Mouse (Mus musculus) liver, embryonic 13.5 days (tissue): ENCODE data around the gene Nek7. TPM values are rescaled to one million over a fixed set of nuclear protein-coding genes. Genes with fewer than 3 reads are reported as not detected.

Source experiments
- ATAC-seq: fragments of 200-750 bp; cut with Nextera tagmentation; 2 replicates; pipeline ENCODE4 v1.8.0; 2017; ENCODE audit warnings: low read depth, mild to moderate bottlenecking, moderate number of reproducible peaks, moderate library complexity
- DNase-seq: peaks from one replicate; pipeline ENCODE4 v3.0.0; 2022
- H3K27ac ChIP-seq: fragments of 300-500 bp; sonication (generic); 2 replicates; pipeline ENCODE4 v1.5.1; 2015; ENCODE audit warnings: moderate library complexity, mild to moderate bottlenecking, inconsistent platforms
- H3K27me3 ChIP-seq: fragments of 300-500 bp; sonication (generic); 2 replicates; pipeline ENCODE4 v1.6.1; 2015; ENCODE audit warnings: mild to moderate bottlenecking, inconsistent platforms
- H3K36me3 ChIP-seq: fragments of 300-500 bp; sonication (generic); 2 replicates; pipeline ENCODE4 v1.6.1; 2015; ENCODE audit warnings: mild to moderate bottlenecking, inconsistent platforms
- H3K4me1 ChIP-seq: fragments of 300-500 bp; sonication (generic); replicated peaks from 2 replicates; pipeline ENCODE4 v1.6.1; 2015; ENCODE audit warnings: inconsistent platforms
- H3K4me2 ChIP-seq: fragments of 300-500 bp; sonication (generic); 2 replicates; pipeline ENCODE4 v1.6.1; 2015; ENCODE audit warnings: inconsistent platforms, mild to moderate bottlenecking, moderate library complexity
- H3K4me3 ChIP-seq: fragments of 300-500 bp; sonication (generic); replicated peaks from 2 replicates; pipeline ENCODE4 v1.5.1; 2015; ENCODE audit warnings: mild to moderate bottlenecking, inconsistent platforms
- H3K9ac ChIP-seq: fragments of 300-500 bp; sonication (generic); 2 replicates; pipeline ENCODE4 v1.6.1; 2015; ENCODE audit warnings: mild to moderate bottlenecking, inconsistent platforms
- H3K9me3 ChIP-seq: fragments of 300-500 bp; sonication (generic); replicated peaks from 2 replicates; pipeline ENCODE4 v1.6.1; 2016; ENCODE audit warnings: inconsistent platforms
- WGBS: fragments of 180-500 bp; shearing (Covaris S2); methylation state at CpG from one replicate; pipeline ENCODE4 v1.1.7; 2015; ENCODE audit not compliant: insufficient replicate concordance; 5-methylcytosine and 5-hydroxymethylcytosine counted together
- polyA plus RNA-seq: library from polyadenylated mRNA; unstranded; fragments of >200 nt; fragmentation: Nextera tagmentation; extraction: Ambion mirVana; gene quantifications from 2 replicates; pipeline ENCODE4 v1.2.1, GENCODE M21; 2015

The Nek7 gene
- polyA plus RNA-seq, 1 experiment from 2014 or later = 16.5 TPM

- Histone ChIP-seq H3K36me3 (no peaks in the 10 kb centered on the region), H3K4me3 (no peak overlapping the region), H3K4me2 (no peak overlapping the region), H3K4me1 (peaks cover 12% of the 10 kb centered on the region), H3K9me3 (no peaks in the 10 kb centered on the region), H3K27me3 (no peaks in the 10 kb centered on the region), H3K9ac (no peak overlapping the region), H3K27ac (no peak overlapping the region)
- DNase-seq = no peak
- no peak for ATAC-seq
- 53% methylated on average over 1 of the region's 1 CpGs for WGBS
Measured at GRCm38 (mm10) chr1:138623870-138624269, 3.9 kb upstream of the Nek7 start.

- Histone ChIP-seq H3K4me1 (peaks cover 19% of the 10 kb centered on the region), H3K4me3 (no peak overlapping the region), H3K9me3 (no peaks in the 10 kb centered on the region), H3K36me3 (no peaks in the 10 kb centered on the region), H3K27me3 (no peaks in the 10 kb centered on the region), H3K9ac (no peak overlapping the region), H3K27ac (no peak overlapping the region), H3K4me2 (no peak overlapping the region)
- WGBS = 77% methylated on average over 5 of the region's 5 CpGs
- ATAC-seq (no peak), DNase-seq (no peak)
Measured at GRCm38 (mm10) chr1:138622831-138623230, 2.9 kb upstream of the Nek7 start.

- H3K27ac ChIP-seq = no peak overlapping the region
Measured at GRCm38 (mm10) chr1:138622431-138622830, 2.5 kb upstream of the Nek7 start.

DNA sequence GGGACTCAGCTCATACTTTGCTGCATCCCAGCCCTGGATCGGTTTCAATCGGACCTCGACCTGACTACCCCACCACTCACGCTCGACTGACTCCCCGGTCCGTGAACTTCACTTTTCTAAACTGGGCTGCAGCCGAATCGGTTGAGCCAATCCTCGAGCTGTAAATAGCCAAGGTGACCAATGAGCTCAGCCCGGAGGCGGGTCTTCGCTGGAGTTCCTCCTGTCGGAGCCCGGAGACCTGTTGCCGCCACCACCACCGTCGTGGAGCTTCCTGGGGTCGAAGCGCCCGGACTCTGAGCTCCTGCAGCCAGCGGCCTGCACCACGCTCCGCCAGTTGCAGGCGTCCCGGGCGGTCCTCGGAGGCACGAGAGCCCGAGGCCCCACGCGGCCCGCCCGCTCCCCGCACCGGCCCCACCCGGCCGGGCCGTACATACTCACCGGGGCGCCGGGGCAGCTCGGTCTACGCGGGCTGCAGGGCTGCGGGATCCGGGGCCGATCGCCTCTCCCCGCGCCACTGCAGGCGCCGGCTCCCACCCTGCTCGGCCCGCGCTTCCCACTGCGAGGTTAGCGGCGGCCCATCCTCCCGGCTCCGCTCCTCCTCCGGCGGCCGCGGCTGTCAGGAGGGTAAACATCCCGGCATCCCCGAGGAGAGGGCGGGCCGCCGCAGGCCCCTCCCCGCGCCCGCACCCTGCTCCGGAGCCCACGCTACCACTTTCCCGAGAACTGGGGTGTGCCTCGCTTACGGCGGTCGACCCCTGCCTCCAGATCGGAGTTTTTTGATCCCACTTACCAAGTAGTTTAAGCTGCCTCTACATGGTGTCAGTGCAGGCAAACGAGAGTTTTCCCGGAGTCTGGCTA, 598 bp downstream of the Nek7 start:
- Histone ChIP-seq H3K27ac (peak overlapping the region; percentile 95), H3K4me2 (peak overlapping the region; percentile 96), H3K27me3 (no peaks in the 10 kb centered on the region), H3K36me3 (no peaks in the 10 kb centered on the region), H3K9ac (peak overlapping the region; percentile 95), H3K4me1 (peaks cover 34% of the 10 kb centered on the region), H3K4me3 (peak overlapping the region; percentile 92), H3K9me3 (no peaks in the 10 kb centered on the region)
- DNase-seq (peak; percentile 92), ATAC-seq (peak; percentile 88)
- WGBS = under 1% methylated on average over 81 of the region's 83 CpGs

More at GRCm38 (mm10) chr1:138622431-138622830, 2.5 kb upstream of the Nek7 start:
- Histone ChIP-seq H3K27me3 (no peaks in the 10 kb centered on the region), H3K9ac (no peak overlapping the region), H3K4me2 (no peak overlapping the region), H3K9me3 (no peaks in the 10 kb centered on the region), H3K4me3 (no peak overlapping the region), H3K36me3 (no peaks in the 10 kb centered on the region), H3K4me1 (peaks cover 19% of the 10 kb centered on the region)
- ATAC-seq (no peak), DNase-seq (no peak)
- WGBS = 71% methylated on average over 3 of the region's 3 CpGs

DNA sequence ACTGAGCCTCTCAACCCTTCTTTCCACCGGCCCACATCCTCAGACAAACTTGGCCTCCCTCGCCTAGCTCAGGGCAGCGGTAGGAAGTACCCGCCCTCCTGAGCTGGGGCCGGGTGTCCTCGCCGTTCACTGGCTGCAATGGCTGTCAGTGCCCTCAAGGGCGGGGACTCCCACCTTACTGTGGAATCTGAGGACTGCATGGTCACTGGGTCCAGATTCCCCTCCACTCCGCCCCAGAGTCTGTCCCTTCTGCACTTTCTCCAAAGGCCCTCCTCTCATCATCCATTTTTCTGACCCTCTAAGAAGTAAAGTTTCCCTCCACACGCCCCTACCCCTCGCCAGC, 2.0 kb downstream of the Nek7 start:
- Histone ChIP-seq H3K4me2 (peak overlapping the region; percentile 96), H3K4me1 (peaks cover 34% of the 10 kb centered on the region), H3K9me3 (no peaks in the 10 kb centered on the region), H3K27ac (peak overlapping the region; percentile 95), H3K9ac (peak overlapping the region; percentile 95), H3K36me3 (no peaks in the 10 kb centered on the region), H3K4me3 (peak overlapping the region; percentile 92), H3K27me3 (no peaks in the 10 kb centered on the region)
- WGBS = 1% methylated on average over 11 of the region's 11 CpGs
- DNase-seq (peak; percentile 83), ATAC-seq (peak; percentile 87)

- Histone ChIP-seq H3K9me3 (no peaks in the 10 kb centered on the region), H3K4me2 (peak overlapping the region; percentile 96), H3K36me3 (no peaks in the 10 kb centered on the region), H3K27ac (peak overlapping the region; percentile 95), H3K27me3 (no peaks in the 10 kb centered on the region), H3K9ac (peak overlapping the region; percentile 95), H3K4me1 (peaks cover 34% of the 10 kb centered on the region), H3K4me3 (peak overlapping the region; percentile 92)
- WGBS = 23% methylated on average over 17 of the region's 17 CpGs
- DNase-seq (no peak), ATAC-seq (no peak)
Measured at GRCm38 (mm10) chr1:138617279-138618011, 2.5 kb downstream of the Nek7 start.

DNA sequence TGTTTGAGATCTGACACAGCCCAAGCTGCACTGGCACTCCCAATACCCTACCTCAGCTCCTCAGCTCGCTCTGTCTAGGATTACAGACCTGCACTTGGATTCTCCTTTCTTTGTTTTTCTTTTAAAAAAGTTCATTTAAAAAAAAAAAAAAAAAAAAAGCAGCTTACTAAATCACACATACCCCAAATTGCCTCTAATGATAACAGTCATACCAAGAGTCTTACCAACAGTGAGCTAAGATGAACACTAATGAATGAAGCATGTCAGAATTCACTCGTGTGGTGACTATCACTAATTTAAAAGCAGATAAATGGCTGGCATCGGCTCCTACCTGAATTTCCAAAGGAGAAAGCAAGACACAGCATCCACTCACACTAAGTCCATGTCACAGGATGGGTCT, 4.6 kb downstream of the Nek7 start:
- H3K36me3 ChIP-seq = no peaks in the 10 kb centered on the region
- 76% methylated on average over 3 of the region's 3 CpGs for WGBS
- no peak overlapping the region for H3K4me2 ChIP-seq
- peaks cover 29% of the 10 kb centered on the region for H3K4me1 ChIP-seq
- no peaks in the 10 kb centered on the region for H3K9me3 ChIP-seq
- H3K27ac ChIP-seq = no peak overlapping the region
- no peaks in the 10 kb centered on the region for H3K27me3 ChIP-seq
- no peak for DNase-seq
- H3K4me3 ChIP-seq = no peak overlapping the region
- no peak overlapping the region for H3K9ac ChIP-seq
- ATAC-seq = no peak

DNA sequence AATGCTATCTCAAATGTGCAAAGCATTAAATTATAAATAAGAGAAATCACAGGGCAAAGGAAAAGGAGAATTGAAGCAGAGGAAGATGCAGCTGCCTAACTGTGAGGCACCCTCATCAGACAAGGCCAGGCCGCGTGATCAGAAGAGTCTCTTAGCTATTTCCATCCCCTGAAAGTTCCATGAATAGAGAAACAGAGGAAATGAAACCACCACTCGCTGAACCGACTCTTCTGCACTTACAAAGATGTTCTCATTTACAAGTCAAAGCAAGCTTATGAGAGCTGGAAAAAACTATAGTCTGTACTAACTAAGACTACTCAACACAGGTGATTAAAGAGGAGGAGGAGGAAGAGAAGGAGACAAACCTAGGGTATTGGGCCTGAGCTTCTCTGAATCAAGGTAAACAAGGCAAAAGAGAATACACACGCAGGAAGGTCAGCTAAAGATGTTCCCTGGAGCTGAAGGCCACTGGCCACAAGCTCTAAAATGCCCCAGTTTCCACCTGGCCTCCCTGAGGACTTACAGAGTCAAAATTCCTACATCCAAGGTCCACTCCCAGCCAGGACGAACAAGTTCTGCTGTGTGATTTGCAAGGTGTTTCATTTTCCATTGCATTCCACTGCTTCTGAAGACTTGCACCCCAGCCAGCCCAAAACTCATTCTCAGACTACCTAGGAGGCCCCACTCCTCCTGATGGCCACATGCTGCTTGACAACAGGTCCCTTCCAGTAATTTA, 5.2 kb downstream of the Nek7 start:
- WGBS = 58% methylated on average over 6 of the region's 6 CpGs
- H3K27me3 ChIP-seq = no peaks in the 10 kb centered on the region
- H3K9me3 ChIP-seq = no peaks in the 10 kb centered on the region
- no peaks in the 10 kb centered on the region for H3K36me3 ChIP-seq
- no peak overlapping the region for H3K27ac ChIP-seq
- H3K4me2 ChIP-seq = no peak overlapping the region
- H3K4me1 ChIP-seq = peaks cover 22% of the 10 kb centered on the region
- H3K4me3 ChIP-seq = no peak overlapping the region
- DNase-seq (no peak), ATAC-seq (no peak)
- no peak overlapping the region for H3K9ac ChIP-seq

GRCm38 (mm10) chr1:138612177-138612576, 7.8 kb downstream of the Nek7 start:
- DNase-seq (no peak), ATAC-seq (no peak)
- peaks cover 16% of the 10 kb centered on the region for H3K4me1 ChIP-seq
- H3K27ac ChIP-seq = no peak overlapping the region
- no peaks in the 10 kb centered on the region for H3K9me3 ChIP-seq
- peaks cover 4% of the 10 kb centered on the region; the same call in 1 of the 2 replicates for H3K36me3 ChIP-seq
- no peak overlapping the region for H3K4me3 ChIP-seq
- no peaks in the 10 kb centered on the region for H3K27me3 ChIP-seq
- no peak overlapping the region for H3K9ac ChIP-seq
- no peak overlapping the region for H3K4me2 ChIP-seq
- WGBS = 79% methylated on average over 1 of the region's 1 CpGs

DNA sequence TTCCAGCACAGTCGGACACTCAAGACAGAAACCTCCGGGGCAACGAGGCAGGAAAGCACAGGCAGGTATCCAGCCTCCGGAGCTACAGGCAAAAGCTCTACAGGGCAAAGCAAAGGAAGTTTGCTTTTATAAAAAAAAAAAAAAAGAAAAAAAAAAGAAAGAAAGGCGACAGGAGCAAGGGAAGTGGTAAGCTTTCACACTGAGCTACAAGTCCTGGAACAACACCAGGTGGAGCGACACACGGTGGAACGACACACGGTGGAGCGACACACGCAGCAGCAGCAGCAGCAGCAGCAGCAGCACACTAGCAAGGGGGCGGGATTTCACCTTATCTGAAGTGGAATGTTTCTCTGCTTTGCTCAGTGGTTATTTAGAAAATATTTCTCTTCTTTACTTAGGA, 10.8 kb downstream of the Nek7 start:
- H3K36me3 ChIP-seq = peaks cover 4% of the 10 kb centered on the region; the same call in 1 of the 2 replicates
- H3K4me2 ChIP-seq = no peak overlapping the region
- H3K27me3 ChIP-seq = no peaks in the 10 kb centered on the region
- no peak for DNase-seq
- H3K9ac ChIP-seq = no peak overlapping the region
- no peak for ATAC-seq
- H3K4me3 ChIP-seq = no peak overlapping the region
- H3K9me3 ChIP-seq = no peaks in the 10 kb centered on the region
- no peak overlapping the region for H3K27ac ChIP-seq
- 77% methylated on average over 12 of the region's 12 CpGs for WGBS
- H3K4me1 ChIP-seq = 0 out of 2 replicates have a peak, but pooled peaks cover 6% of the 10 kb centered on the region

- H3K9ac ChIP-seq = no peak overlapping the region
- no peak overlapping the region for H3K4me2 ChIP-seq
- no peak overlapping the region for H3K27ac ChIP-seq
- no peaks in the 10 kb centered on the region for H3K27me3 ChIP-seq
- ATAC-seq (no peak), DNase-seq (no peak)
- 0 out of 2 replicates have a peak, but pooled peaks cover 6% of the 10 kb centered on the region for H3K4me1 ChIP-seq
- H3K36me3 ChIP-seq = peaks cover 4% of the 10 kb centered on the region; the same call in 1 of the 2 replicates
- no peak overlapping the region for H3K4me3 ChIP-seq
- no peaks in the 10 kb centered on the region for H3K9me3 ChIP-seq
- WGBS = 79% methylated on average over 7 of the region's 7 CpGs
Measured at GRCm38 (mm10) chr1:138608336-138608735, 11.6 kb downstream of the Nek7 start.
